Mouse (Mus musculus): ENCODE measurements around the gene Cdk5r1.
A peak's percentile ranks its signal among the peaks of the same experiment; 100 is the strongest.

Gene Cdk5r1

DNA sequence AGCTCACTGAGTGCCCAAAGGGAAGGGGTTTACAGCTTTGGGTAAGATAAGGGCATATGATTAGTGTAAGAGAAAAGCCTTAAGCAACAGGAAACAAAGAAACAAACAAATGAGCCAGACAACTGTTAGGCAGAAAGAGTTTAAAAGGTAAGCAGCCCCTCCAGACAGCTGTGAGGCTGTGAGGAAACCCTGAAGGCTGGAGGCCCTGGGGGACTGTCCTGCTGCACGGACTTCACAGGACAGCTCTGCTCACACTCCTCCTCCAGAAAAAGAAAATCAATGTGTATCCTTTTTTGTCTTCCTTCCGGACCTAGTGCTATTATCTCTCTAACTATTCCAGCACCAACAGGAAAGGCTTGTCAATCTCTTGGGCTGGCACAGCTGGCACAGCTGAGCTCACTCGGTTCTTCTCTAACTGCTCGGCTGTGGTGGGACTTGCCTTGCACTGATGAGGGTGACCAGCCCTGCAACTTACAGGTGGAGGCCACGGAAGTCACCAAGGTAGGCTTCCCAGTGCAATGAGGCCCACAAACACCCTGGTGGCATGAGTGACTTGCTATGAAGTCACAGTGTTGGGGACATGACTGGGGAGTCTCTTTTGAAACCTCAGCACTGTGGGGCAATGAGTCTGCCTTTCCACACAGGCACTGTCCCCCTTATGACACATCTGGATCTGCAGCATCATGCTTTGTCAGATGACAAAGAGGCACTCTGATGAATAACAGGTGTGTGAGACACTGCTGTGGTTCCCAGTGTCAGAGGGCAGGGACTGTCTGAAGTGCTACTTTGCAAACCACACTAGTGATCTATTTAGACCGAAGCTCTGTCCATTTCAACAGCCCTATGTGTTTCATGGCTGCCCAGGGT is 27.9 kb downstream of the Cdk5r1 start:
- peak; percentile 60 for DNase-seq (ENCODE audit: low read depth, low spot score)

DNA sequence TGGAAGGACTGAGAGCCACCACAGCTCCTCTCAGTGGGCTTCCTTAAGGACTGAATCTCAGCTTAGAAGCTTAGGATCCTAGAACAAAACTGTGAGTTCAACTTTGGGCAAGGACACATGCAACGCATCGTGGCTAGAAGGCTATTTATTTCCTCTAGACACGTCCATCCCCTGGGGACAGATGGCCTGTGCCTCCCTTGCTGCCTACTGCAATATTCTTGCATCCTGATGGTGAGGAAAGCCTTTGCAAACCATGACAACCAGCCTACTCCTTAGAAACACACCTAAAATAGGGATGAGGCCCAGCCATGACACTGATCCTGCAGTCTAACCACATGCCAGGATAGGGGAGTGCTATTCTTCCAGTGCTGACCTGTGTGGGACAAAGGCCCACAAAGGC is 28.8 kb downstream of the Cdk5r1 start:
- no peak for DNase-seq (ENCODE audit: low read depth, low spot score)

- no peak for DNase-seq (ENCODE audit: low read depth, low spot score)
These were observed 29.7 kb downstream of the Cdk5r1 start for GRCm38 (mm10) chr11:80506483-80506882.

- DNase-seq (ENCODE audit: low read depth, low spot score) = no peak
These were observed 31.0 kb downstream of the Cdk5r1 start for GRCm38 (mm10) chr11:80507791-80508190.

GRCm38 (mm10) chr11:80508361-80509175 is 31.7 kb downstream of the Cdk5r1 start:
- peak; percentile 92 for DNase-seq (ENCODE audit: low read depth, low spot score)

GRCm38 (mm10) chr11:80509176-80509506 is 32.3 kb downstream of the Cdk5r1 start:
- DNase-seq (ENCODE audit: low read depth, low spot score) = no peak

DNA sequence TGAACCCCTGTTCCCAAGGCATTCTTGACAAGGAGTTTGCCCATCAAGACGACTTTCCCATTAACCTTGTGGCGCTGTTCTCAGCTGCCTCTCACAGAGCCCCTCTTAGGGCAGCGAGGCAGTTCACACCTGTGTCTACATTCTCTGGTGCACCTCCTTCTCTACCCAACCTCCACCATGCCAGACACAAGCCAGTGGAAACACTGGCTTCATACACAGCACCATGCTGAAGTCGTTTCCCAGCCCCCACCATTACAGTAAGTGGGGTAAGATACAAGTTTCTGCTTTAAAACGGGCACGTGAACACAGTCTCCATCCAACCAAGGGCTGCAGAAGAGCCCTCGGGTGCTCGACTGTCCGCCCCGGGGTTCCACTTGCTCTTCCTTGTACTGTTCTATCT is 33.3 kb downstream of the Cdk5r1 start:
- DNase-seq (ENCODE audit: low read depth, low spot score) = no peak

DNA sequence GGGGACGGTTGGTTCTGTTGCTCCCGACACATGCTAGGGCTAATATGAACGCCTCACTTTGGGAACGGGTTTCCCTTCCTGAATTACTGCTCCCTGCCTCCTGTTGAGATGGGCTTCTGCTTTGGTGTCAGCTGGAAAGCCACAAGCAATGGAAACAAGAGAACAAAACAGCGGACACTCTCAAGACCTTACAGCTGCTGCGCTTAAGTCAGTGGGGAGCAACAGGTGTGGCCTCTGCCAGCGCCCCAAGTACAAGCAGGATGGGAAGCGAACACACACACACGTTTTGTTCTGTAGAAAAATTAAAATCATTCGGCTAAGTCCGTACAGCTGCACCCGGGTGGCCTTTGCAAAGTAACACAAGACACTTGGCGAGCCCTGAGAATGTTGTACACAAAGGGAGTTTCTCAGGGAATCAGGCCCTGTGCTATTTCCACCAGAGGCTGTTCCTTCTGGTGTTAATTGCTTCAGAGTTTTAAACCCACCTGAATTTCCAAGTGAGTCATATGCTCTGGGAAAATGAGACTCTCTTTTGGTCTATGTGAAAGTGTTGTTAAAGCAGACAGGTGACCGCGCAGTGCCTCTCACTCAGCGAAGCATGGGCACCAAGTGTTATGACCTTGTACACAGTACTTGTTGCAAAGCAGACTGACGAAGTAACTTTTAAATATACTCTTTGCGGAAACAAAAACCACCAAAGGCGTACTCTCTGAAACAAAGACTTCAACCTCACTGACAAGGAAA is 35.7 kb downstream of the Cdk5r1 start:
- DNase-seq (ENCODE audit: low read depth, low spot score) = no peak

- DNase-seq (ENCODE audit: low read depth, low spot score) = no peak
These were observed 37.0 kb downstream of the Cdk5r1 start for GRCm38 (mm10) chr11:80513796-80514195.

GRCm38 (mm10) chr11:80515346-80515745 is 38.5 kb downstream of the Cdk5r1 start:
- no peak for DNase-seq (ENCODE audit: low read depth, low spot score)

GRCm38 (mm10) chr11:80515895-80516294 is 39.1 kb downstream of the Cdk5r1 start:
- no peak for DNase-seq (ENCODE audit: low read depth, low spot score)

DNA sequence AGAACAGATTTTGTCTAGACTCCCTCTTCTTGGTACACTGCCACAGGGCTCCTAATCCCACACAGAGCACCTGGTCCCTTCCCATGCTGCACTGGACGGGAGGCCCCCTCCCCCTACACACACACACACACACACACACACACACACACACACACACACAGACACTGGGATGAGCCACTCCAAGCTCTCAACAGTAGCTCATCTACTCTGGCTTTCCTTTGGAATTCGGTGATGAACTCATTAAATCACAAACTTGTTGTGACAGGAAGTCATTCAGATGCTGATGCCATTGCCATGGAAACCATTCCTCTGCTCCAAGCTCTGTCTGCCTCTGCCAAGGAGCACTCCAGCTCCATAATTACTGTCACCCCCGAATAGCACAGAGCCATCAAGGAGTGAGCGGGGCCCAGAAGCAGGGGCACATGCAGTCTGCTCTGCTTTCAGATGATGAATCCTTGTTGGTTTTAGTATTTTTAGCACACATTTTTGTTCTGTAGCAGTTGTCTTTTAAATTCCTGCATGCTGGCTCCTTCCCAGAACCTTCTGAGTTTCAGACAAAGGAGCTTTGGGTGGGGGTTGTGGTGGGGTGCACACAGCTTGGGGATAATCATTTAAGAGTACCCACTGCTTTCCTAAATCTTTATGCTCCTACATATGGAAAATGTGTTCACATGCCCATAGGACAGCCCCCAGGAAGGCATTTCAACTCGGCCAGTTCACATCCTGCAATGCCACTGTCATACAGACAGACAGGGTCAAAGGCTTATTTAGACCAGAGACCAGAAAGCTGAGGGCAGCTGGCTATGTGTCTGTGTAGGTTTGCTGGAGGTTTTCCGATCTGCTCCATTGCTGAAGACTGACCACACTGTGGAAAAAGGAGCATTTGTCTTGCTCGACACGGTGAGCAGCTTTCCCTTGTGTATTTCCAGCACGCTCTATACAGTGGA is 41.9 kb downstream of the Cdk5r1 start:
- no peak for DNase-seq (ENCODE audit: low read depth, low spot score)

DNA sequence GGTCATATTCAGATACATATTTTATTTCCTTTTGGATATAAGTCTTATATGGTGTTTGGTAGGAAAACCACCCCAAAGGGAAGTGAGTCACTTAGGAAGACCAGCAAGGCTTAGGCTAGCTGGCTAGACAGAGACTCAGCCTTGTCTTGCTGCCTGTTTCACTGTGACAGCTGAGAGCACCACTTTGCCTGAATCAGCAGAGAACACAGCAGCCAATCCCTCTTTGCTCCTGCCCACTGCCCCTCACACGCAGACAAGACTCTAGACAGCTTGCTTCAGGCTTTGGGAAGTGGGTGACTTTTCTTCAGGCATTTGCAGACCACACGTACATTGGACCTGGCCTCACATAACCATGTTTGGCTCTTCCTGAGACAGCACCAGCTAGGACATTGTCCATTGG is 44.3 kb downstream of the Cdk5r1 start:
- no peak for DNase-seq (ENCODE audit: low read depth, low spot score)

- peak; percentile 19 for DNase-seq (ENCODE audit: low read depth, low spot score)
These were observed 46.0 kb downstream of the Cdk5r1 start for GRCm38 (mm10) chr11:80522852-80523251.

DNA sequence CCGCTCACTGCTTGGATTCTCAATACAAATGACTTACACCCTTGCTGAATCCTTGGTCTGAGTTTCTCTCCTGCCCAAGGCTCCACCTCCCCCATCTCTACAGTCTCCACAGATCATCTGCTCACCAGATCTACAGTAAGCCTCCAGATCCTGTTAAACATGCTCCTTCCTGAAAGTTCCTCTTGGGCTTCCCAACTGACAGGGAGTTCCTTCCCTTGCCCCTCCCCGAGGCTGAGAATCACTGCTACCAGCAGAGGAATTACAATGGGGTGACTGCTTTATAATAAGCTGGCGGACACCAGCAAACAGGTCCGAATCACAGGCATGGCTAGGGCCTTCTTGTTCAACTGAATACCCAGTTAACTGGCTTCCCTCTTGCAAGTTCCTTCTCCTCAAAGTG is 46.6 kb downstream of the Cdk5r1 start:
- DNase-seq (ENCODE audit: low read depth, low spot score) = no peak

- no peak for DNase-seq (ENCODE audit: low read depth, low spot score)
These were observed 47.4 kb downstream of the Cdk5r1 start for GRCm38 (mm10) chr11:80524213-80524612.

DNA sequence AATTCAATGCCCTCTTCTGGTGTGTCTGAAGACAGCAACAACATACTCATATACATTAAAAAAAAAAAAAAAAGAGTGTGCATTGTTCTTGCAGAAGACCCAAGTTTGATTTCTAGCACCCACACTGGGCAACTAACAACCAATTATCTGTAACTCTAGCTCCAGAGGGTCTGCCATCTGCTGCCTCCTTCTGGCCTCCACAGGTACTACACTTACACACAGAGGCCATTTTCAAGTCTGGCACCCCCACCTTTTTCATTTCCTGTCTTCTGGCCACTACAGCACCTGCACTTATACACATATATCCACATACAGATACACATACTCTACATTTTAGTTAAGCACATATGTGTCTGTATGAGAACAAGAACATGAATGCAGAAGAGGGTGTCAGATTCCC is 50.9 kb downstream of the Cdk5r1 start:
- DNase-seq (ENCODE audit: low read depth, low spot score) = peak; percentile 59

- no peak for DNase-seq (ENCODE audit: low read depth, low spot score)
These were observed 52.3 kb downstream of the Cdk5r1 start for GRCm38 (mm10) chr11:80529149-80529548.
